ENCODE assay signal across 12 mouse cellular contexts in genomic region chr2:168552405-168552804, GRCm38 (mm10). TPM values are rescaled to one million over a fixed set of nuclear protein-coding genes. Genes with fewer than 3 reads are reported as not detected.
DNase-seq lines count a peak whose midpoint lies in the region; ATAC-seq lines count a peak whose summit lies in the region.
"Had no signal": no experiment of that assay in that cellular context is flagged by ENCODE, and none has a peak within 500 bp of the region (broad histone marks: within the 10 kb centered on the region; RNA-seq: fewer than 3 reads in every experiment).

No protein-coding gene starts in this region.

- peak overlapping the region; percentile 19 for H3K9ac ChIP-seq in heart, embryonic 13.5 days
- H3K9ac ChIP-seq in embryonic facial prominence, embryonic 13.5 days, result 0 out of 2 replicates have a peak overlapping the region, but pooled peaks have one; percentile 46
- no peak overlapping the region for H3K9ac ChIP-seq in kidney, embryonic 15.5 days
- no peak overlapping the region for H3K9ac ChIP-seq in liver, embryonic 13.5 days
- H3K9ac ChIP-seq: hindbrain, embryonic 13.5 days had no signal

- ATAC-seq in heart, embryonic 13.5 days (ENCODE audit: extremely low read depth, insufficient number of reproducible peaks, low FRiP score, low TSS enrichment), result no peak
- ATAC-seq in embryonic facial prominence, embryonic 13.5 days (ENCODE audit: insufficient number of reproducible peaks, insufficient read depth, low FRiP score, low TSS enrichment, low read depth), result no peak
- peak; percentile 31; the same call in 1 of the 2 replicates for ATAC-seq in kidney, embryonic 15.5 days (replicated peaks; ENCODE audit: low FRiP score)
- no peak for ATAC-seq in liver, embryonic 13.5 days (ENCODE audit: low read depth)
- ATAC-seq: lung, postnatal 0 days had no signal

- WGBS in heart, embryonic 13.5 days, result 47% methylated on average over 5 of the region's 5 CpGs
- WGBS in embryonic facial prominence, embryonic 13.5 days, result 22% methylated on average over 5 of the region's 5 CpGs
- WGBS in kidney, embryonic 15.5 days, result 26% methylated on average over 5 of the region's 5 CpGs
- 25% methylated on average over 5 of the region's 5 CpGs for WGBS in liver, embryonic 13.5 days (ENCODE audit: insufficient replicate concordance)

- intact Hi-C loops in heart, postnatal 10 days (cut with DNase I), result no loop called here

- H3K27me3 ChIP-seq in heart, embryonic 13.5 days (replicated peaks), result peaks cover 43% of the 10 kb centered on the region
- peaks cover 7% of the 10 kb centered on the region; the same call in 1 of the 2 replicates for H3K27me3 ChIP-seq in embryonic facial prominence, embryonic 13.5 days
- H3K27me3 ChIP-seq in kidney, embryonic 15.5 days, result peaks cover 23% of the 10 kb centered on the region
- peaks cover 67% of the 10 kb centered on the region for H3K27me3 ChIP-seq in liver, embryonic 13.5 days

- H3K4me1 ChIP-seq in heart, embryonic 13.5 days, result peaks cover 96% of the 10 kb centered on the region
- peaks cover 87% of the 10 kb centered on the region for H3K4me1 ChIP-seq in embryonic facial prominence, embryonic 13.5 days
- H3K4me1 ChIP-seq in kidney, embryonic 15.5 days, result peaks cover 79% of the 10 kb centered on the region
- peaks cover 27% of the 10 kb centered on the region for H3K4me1 ChIP-seq in liver, embryonic 13.5 days (replicated peaks)

- no peak for DNase-seq in heart, postnatal 4 days
- DNase-seq in liver, embryonic 13.5 days, result no peak
- DNase-seq in urinary bladder, postnatal 25 days (ENCODE audit: low spot score), result no peak
- DNase-seq in cerebellum, postnatal 4 days (ENCODE audit: low spot score in 2 of 2), result no peak
- DNase-seq in heart, postnatal 10 days, result no peak
- DNase-seq: cerebellum, postnatal 25 days; thymus, postnatal 4 days had no signal

- no peak overlapping the region for H3K4me2 ChIP-seq in heart, embryonic 13.5 days
- peak overlapping the region; percentile 28; the same call in 1 of the 2 replicates for H3K4me2 ChIP-seq in embryonic facial prominence, embryonic 13.5 days
- peak overlapping the region; percentile 17; the same call in 1 of the 2 replicates for H3K4me2 ChIP-seq in kidney, embryonic 15.5 days
- H3K4me2 ChIP-seq in liver, embryonic 13.5 days, result peak overlapping the region; percentile 23; the same call in 1 of the 2 replicates
- H3K4me2 ChIP-seq: hindbrain, embryonic 13.5 days had no signal

- H3K27ac ChIP-seq in heart, embryonic 13.5 days (replicated peaks), result no peak overlapping the region
- H3K27ac ChIP-seq in embryonic facial prominence, embryonic 13.5 days, result peak overlapping the region; percentile 57
- H3K27ac ChIP-seq in kidney, embryonic 15.5 days, result peak overlapping the region; percentile 77
- no peak overlapping the region for H3K27ac ChIP-seq in liver, embryonic 13.5 days
- H3K27ac ChIP-seq: hindbrain, embryonic 13.5 days had no signal

- no peak overlapping the region for H3K4me3 ChIP-seq in heart, embryonic 13.5 days
- no peak overlapping the region for H3K4me3 ChIP-seq in embryonic facial prominence, embryonic 13.5 days
- H3K4me3 ChIP-seq in kidney, embryonic 15.5 days (replicated peaks), result no peak overlapping the region
- no peak overlapping the region for H3K4me3 ChIP-seq in liver, embryonic 13.5 days (replicated peaks)
- H3K4me3 ChIP-seq: hindbrain, embryonic 13.5 days had no signal

- H3K36me3 ChIP-seq in heart, embryonic 13.5 days, result no peaks in the 10 kb centered on the region
- H3K36me3 ChIP-seq in embryonic facial prominence, embryonic 13.5 days, result no peaks in the 10 kb centered on the region
- no peaks in the 10 kb centered on the region for H3K36me3 ChIP-seq in kidney, embryonic 15.5 days
- no peaks in the 10 kb centered on the region for H3K36me3 ChIP-seq in liver, embryonic 13.5 days
- H3K36me3 ChIP-seq: hindbrain, embryonic 13.5 days had no signal

- no peaks in the 10 kb centered on the region for H3K9me3 ChIP-seq in heart, embryonic 13.5 days
- H3K9me3 ChIP-seq in embryonic facial prominence, embryonic 13.5 days, result no peaks in the 10 kb centered on the region
- H3K9me3 ChIP-seq in kidney, embryonic 15.5 days (replicated peaks), result no peaks in the 10 kb centered on the region
- H3K9me3 ChIP-seq in liver, embryonic 13.5 days (replicated peaks), result no peaks in the 10 kb centered on the region
- H3K9me3 ChIP-seq: hindbrain, embryonic 13.5 days had no signal

RNA-seq across cellular contexts. Expression of gene Nfatc2, which starts 49.1 kb away (rescaled TPM):
- polyA plus RNA-seq in heart, embryonic 13.5 days (2015; fragmentation: Nextera tagmentation; extraction: Ambion mirVana), result 9.3 and 10.1 TPM in 2 replicates
- 10 to 100 TPM; 18.8 to 21.3 TPM for total RNA-seq in heart, postnatal 4 days (2021)
- 4.9 and 5.9 TPM in 2 replicates for polyA plus RNA-seq in embryonic facial prominence, embryonic 13.5 days (2015; fragmentation: Nextera tagmentation; extraction: Ambion mirVana)
- 2.5 and 2.6 TPM in 2 replicates for polyA plus RNA-seq in kidney, embryonic 15.5 days (2015; fragmentation: Nextera tagmentation; extraction: Ambion mirVana)
- 0.08 and 0.21 TPM in 2 replicates for polyA plus RNA-seq in liver, embryonic 13.5 days (2015; fragmentation: Nextera tagmentation; extraction: Ambion mirVana)
- total RNA-seq in heart, postnatal 10 days (2021), result 10 to 100 TPM; 16.3 to 21.3 TPM

Comparison
In these comparisons a context has a peak if more than half of its experiments do, and no peak if none do; other contexts are left out.
1. H3K27ac ChIP-seq: peak in embryonic facial prominence, embryonic 13.5 days (single experiment) and kidney, embryonic 15.5 days (single experiment); none in heart, embryonic 13.5 days (single experiment) and liver, embryonic 13.5 days (single experiment).
2. H3K9ac ChIP-seq: peak in heart, embryonic 13.5 days (single experiment) and embryonic facial prominence, embryonic 13.5 days (single experiment); none in kidney, embryonic 15.5 days (single experiment) and liver, embryonic 13.5 days (single experiment).